Mouse (Mus musculus) C2C12 (cell line): ENCODE measurements at regions not wholly inside any gene's neighbourhood (a gene's known extent, or its start where the extent isn't known, plus 50 kb on each side); places are given as distances from the start of the nearest gene placed in this dataset.
"Not testable (repeated sequence)": the region's sequence is repeated elsewhere in the genome, so short reads cannot be mapped to it uniquely, and the experiment has no call there.

Experiments
- H3K27me3 ChIP-seq: one replicate; pipeline ENCODE4 v1.6.1; 2011; ENCODE audit not compliant: control insufficient read depth, insufficient read depth, insufficient read length
- H3K36me3 ChIP-seq: one replicate; pipeline ENCODE4 v1.6.1; 2011; ENCODE audit not compliant: control insufficient read depth, insufficient read depth
- H3K4me3 ChIP-seq: one replicate; pipeline ENCODE4 v1.5.1; 2011; ENCODE audit warnings: mild to moderate bottlenecking, control low read depth; ENCODE audit not compliant: poor library complexity, insufficient read depth, severe bottlenecking
- H3K79me2 ChIP-seq: one replicate; pipeline ENCODE4 v1.6.1; 2011; ENCODE audit not compliant: control insufficient read depth, insufficient read depth
- H3K79me3 ChIP-seq: one replicate; pipeline ENCODE4 v1.6.1; 2011; ENCODE audit warnings: low read depth, control low read depth
- H3ac ChIP-seq: one replicate; pipeline ENCODE3; 2011; ENCODE audit warnings: low read depth; ENCODE audit not compliant: control insufficient read depth, insufficient read length
- CEBPB ChIP-seq: IDR thresholded peaks from one replicate; pipeline ENCODE4 v1.6.1; 2011; ENCODE audit warnings: low read depth, mild to moderate bottlenecking, control low read depth, moderate library complexity
- CTCF ChIP-seq: IDR thresholded peaks from one replicate; pipeline ENCODE4 v1.5.1; 2011; ENCODE audit not compliant: control insufficient read depth, insufficient read depth, insufficient read length
- FOSL1 ChIP-seq: IDR thresholded peaks from one replicate; pipeline ENCODE4 v1.8.0; 2011; ENCODE audit warnings: mild to moderate bottlenecking, low read length; ENCODE audit not compliant: poor library complexity, insufficient read depth, severe bottlenecking
- MAX ChIP-seq: IDR thresholded peaks from one replicate; pipeline ENCODE4 v1.6.1; 2011; ENCODE audit warnings: mild to moderate bottlenecking, control low read depth
- MYOD1 ChIP-seq: IDR thresholded peaks from one replicate; pipeline ENCODE4 v1.6.1; 2011; ENCODE audit warnings: low read depth; ENCODE audit not compliant: control insufficient read depth, insufficient read length
- MYOG ChIP-seq: IDR thresholded peaks from one replicate; pipeline ENCODE4 v1.6.1; 2011; ENCODE audit not compliant: control insufficient read depth, insufficient read length; ENCODE audit errors: extremely low read depth
- USF1 ChIP-seq: IDR thresholded peaks from one replicate; pipeline ENCODE4 v1.6.1; 2011; ENCODE audit warnings: low read depth, mild to moderate bottlenecking, control low read depth, moderate library complexity

DNA sequence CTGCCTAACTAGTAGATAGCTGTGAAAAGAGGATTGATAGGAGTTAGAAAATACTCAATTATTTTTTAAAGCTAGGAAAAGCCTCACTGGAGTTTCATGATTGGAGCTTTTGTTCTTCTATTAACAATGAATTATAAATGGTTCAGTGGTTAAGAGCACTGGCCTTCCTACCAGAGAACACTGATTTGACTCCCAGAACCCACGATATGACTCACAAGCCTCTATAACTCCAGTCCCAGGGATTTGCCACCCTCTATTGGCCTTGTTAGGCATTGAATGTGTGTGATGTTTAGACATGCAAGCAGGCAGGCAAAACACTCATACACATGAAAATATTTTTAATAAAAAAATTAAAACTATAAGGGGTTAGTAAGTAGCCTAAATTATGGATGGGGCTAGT, 704.4 kb downstream of the Rapgef2 start:
- H3K27me3 ChIP-seq, result no peaks in the 10 kb centered on the region
- H3K79me3 ChIP-seq, result no peaks in the 10 kb centered on the region
- H3K4me3 ChIP-seq, result no peak overlapping the region
- TF ChIP-seq MAX, result no peak
- TF ChIP-seq MYOG, result no peak
- no peak for TF ChIP-seq MYOD1
- TF ChIP-seq USF1, result no peak
- no peak for TF ChIP-seq CTCF
- no peaks in the 10 kb centered on the region for H3K36me3 ChIP-seq
- no peak overlapping the region for H3ac ChIP-seq
- no peaks in the 10 kb centered on the region for H3K79me2 ChIP-seq

DNA sequence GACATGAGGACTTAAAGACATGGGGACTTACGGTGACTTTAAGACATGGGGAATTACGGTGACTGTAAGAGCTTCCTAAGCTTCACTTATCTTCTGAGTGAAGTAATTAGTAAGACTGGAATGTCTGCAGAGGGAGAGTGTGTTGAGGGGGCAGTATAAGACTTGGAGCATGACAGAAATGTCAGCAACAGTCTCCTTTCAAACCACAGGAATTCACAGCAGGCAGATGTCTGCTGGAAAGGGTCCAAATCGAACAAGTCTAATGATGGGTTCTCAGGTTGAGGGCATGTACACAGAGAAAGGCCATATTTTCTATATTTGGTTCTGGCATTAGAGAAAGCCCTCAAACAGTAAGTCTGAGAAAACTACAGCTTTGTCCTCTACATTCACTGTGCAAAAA, 705.2 kb downstream of the Rapgef2 start:
- no peak overlapping the region for H3ac ChIP-seq
- H3K4me3 ChIP-seq, result no peak overlapping the region
- no peaks in the 10 kb centered on the region for H3K79me2 ChIP-seq
- TF ChIP-seq FOSL1 (no peak), MAX (no peak), USF1 (no peak), CEBPB (no peak), CTCF (no peak), MYOD1 (no peak), MYOG (no peak)
- H3K79me3 ChIP-seq, result no peaks in the 10 kb centered on the region
- H3K36me3 ChIP-seq, result no peaks in the 10 kb centered on the region
- H3K27me3 ChIP-seq, result no peaks in the 10 kb centered on the region

GRCm38 (mm10) chr3:78575667-78576464, 710.5 kb downstream of the Rapgef2 start:
- H3ac ChIP-seq, result no peak overlapping the region

DNA sequence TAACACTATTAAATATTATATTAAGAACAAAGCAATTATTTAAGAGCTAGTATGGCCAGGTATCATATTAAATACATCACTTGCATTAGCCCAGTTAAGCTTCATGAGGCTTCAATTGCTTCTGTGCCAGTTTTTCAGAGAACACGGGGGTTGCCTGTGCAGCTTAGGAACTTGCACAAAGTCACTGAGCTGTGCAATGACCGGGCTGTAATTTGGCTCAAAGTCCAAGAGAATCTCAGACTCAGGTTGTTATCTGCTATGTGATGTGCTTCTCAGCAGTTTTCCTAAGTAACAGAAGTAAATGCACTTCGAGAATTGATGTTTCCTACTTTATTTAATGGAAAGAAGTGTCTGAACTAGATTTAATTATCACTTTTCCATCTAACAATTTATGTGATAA, 711.5 kb downstream of the Rapgef2 start:
- H3K79me3 ChIP-seq, result no peaks in the 10 kb centered on the region
- H3K79me2 ChIP-seq, result no peaks in the 10 kb centered on the region
- no peaks in the 10 kb centered on the region for H3K27me3 ChIP-seq
- no peak overlapping the region for H3ac ChIP-seq
- H3K4me3 ChIP-seq, result no peak overlapping the region
- no peaks in the 10 kb centered on the region for H3K36me3 ChIP-seq
- no peak for TF ChIP-seq CEBPB
- no peak for TF ChIP-seq MAX
- no peak for TF ChIP-seq MYOD1
- TF ChIP-seq USF1, result no peak
- no peak for TF ChIP-seq CTCF
- no peak for TF ChIP-seq FOSL1
- no peak for TF ChIP-seq MYOG

More at GRCm38 (mm10) chr3:78575667-78576464, 710.5 kb downstream of the Rapgef2 start:
- Histone ChIP-seq H3K79me3 (no peaks in the 10 kb centered on the region), H3K36me3 (no peaks in the 10 kb centered on the region), H3K4me3 (no peak overlapping the region), H3K79me2 (no peaks in the 10 kb centered on the region), H3K27me3 (no peaks in the 10 kb centered on the region)
- TF ChIP-seq USF1 (no peak), CTCF (no peak), CEBPB (no peak)

- Histone ChIP-seq H3K4me3 (no peak overlapping the region), H3K36me3 (no peaks in the 10 kb centered on the region), H3K79me3 (no peaks in the 10 kb centered on the region), H3K79me2 (no peaks in the 10 kb centered on the region), H3ac (no peak overlapping the region), H3K27me3 (no peaks in the 10 kb centered on the region)
- TF ChIP-seq CEBPB (no peak), MYOG (no peak), MAX (no peak), MYOD1 (no peak), USF1 (no peak), CTCF (no peak), FOSL1 (no peak)
Observed at GRCm38 (mm10) chr3:78573299-78573698, 713.0 kb downstream of the Rapgef2 start.

DNA sequence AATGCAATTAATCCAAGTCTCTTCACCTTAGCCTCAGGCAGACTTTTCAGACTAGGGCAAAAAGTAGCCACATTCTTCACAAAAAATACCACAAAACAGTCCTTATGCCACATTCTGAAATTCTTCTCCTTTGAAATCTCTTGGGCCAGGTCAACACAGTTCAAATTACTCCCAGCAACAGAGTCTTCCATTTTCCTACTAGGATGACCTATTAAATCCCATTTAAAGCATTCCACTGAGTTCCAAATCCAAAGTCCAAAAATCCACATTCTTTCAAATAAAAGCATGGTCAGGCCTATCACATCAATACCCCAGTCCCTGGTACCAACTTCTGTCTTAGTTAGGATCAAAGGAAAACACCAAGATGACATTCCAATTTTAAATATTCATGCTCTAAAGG, 721.4 kb downstream of the Rapgef2 start:
- not testable (repeated sequence) for H3K27me3 ChIP-seq, H3K36me3 ChIP-seq, H3K4me3 ChIP-seq, H3K79me2 ChIP-seq, H3ac ChIP-seq, H3K79me3 ChIP-seq
